Mouse (Mus musculus) stomach, postnatal 0 days (tissue): Measurements from ENCODE around the gene Mob1a. TPM values are rescaled to one million over a fixed set of nuclear protein-coding genes. Genes with fewer than 3 reads are reported as not detected.

ENCODE experiments used
- ATAC-seq: fragments of 200-750 bp; cut with Nextera tagmentation; 2 replicates; pipeline ENCODE4 v1.8.0; 2017; ENCODE audit not compliant: low FRiP score, low TSS enrichment
- DNase-seq: peaks from one replicate; pipeline ENCODE4 v3.0.0-alpha.2; 2016; ENCODE audit warnings: low spot score
- H3K27ac ChIP-seq: fragments of 300-500 bp; sonication (generic); replicated peaks from 2 replicates; pipeline ENCODE4 v1.5.1; 2014; ENCODE audit warnings: mild to moderate bottlenecking, control low read depth
- H3K27me3 ChIP-seq: fragments of 300-500 bp; sonication (generic); 2 replicates; pipeline ENCODE4 v1.6.1; 2014; ENCODE audit warnings: low read length; ENCODE audit not compliant: control insufficient read depth, insufficient read depth
- H3K36me3 ChIP-seq: fragments of 300-500 bp; sonication (generic); 2 replicates; pipeline ENCODE4 v1.6.1; 2014; ENCODE audit warnings: low read length, mixed read lengths; ENCODE audit not compliant: control insufficient read depth, insufficient read depth
- H3K4me1 ChIP-seq: fragments of 300-500 bp; sonication (generic); replicated peaks from 2 replicates; pipeline ENCODE4 v1.6.1; 2014; ENCODE audit warnings: antibody characterized with exemption; ENCODE audit not compliant: control insufficient read depth, insufficient read depth
- H3K4me2 ChIP-seq: fragments of 300-500 bp; sonication (generic); replicated peaks from 2 replicates; pipeline ENCODE4 v1.6.1; 2014; ENCODE audit warnings: low read depth, mild to moderate bottlenecking, control low read depth, moderate library complexity
- H3K4me3 ChIP-seq: fragments of 300-500 bp; sonication (generic); 2 replicates; pipeline ENCODE4 v1.5.1; 2014; ENCODE audit warnings: low read depth, low read length, control low read depth
- H3K9ac ChIP-seq: fragments of 300-500 bp; sonication (generic); 2 replicates; pipeline ENCODE4 v1.6.1; 2014; ENCODE audit warnings: mild to moderate bottlenecking, low read length, control low read depth, mixed read lengths
- H3K9me3 ChIP-seq: fragments of 300-500 bp; sonication (generic); 2 replicates; pipeline ENCODE4 v1.6.1; 2016; ENCODE audit warnings: low read length; ENCODE audit not compliant: control insufficient read depth
- CTCF ChIP-seq: IDR thresholded peaks from 2 replicates; pipeline ENCODE4 v1.5.1; 2016; ENCODE audit warnings: antibody characterized with exemption, low read depth, mild to moderate bottlenecking, moderate library complexity
- EP300 ChIP-seq: optimal IDR thresholded peaks from 2 replicates; pipeline ENCODE3; 2016; ENCODE audit warnings: antibody characterized with exemption
- WGBS: fragments of 180-500 bp; shearing (Covaris S2); extraction: QIAGEN DNeasy Blood & Tissue Kit; methylation state at CpG from one replicate; pipeline ENCODE4 v1.1.7; 2014; 5-methylcytosine and 5-hydroxymethylcytosine counted together
- polyA plus RNA-seq: library from polyadenylated mRNA; unstranded; fragments of >200 nt; fragmentation: Nextera tagmentation; extraction: Ambion mirVana; gene quantifications from 2 replicates; pipeline ENCODE4 v1.2.1, GENCODE M21; 2015

The Mob1a gene
- polyA plus RNA-seq, 1 experiment from 2014 or later = 31.0 TPM

- no peaks in the 10 kb centered on the region for H3K27me3 ChIP-seq
- no peak overlapping the region for H3K27ac ChIP-seq
- no peaks in the 10 kb centered on the region for H3K9me3 ChIP-seq
- ATAC-seq = no peak
- H3K9ac ChIP-seq = no peak overlapping the region
- H3K4me2 ChIP-seq = no peak overlapping the region
- DNase-seq = no peak
- H3K4me1 ChIP-seq = no peaks in the 10 kb centered on the region
- no peaks in the 10 kb centered on the region; the same call in 1 of the 2 replicates for H3K36me3 ChIP-seq
- no peak overlapping the region for H3K4me3 ChIP-seq
- TF ChIP-seq CTCF (no peak), EP300 (no peak)
Measured at GRCm38 (mm10) chr6:83315293-83315692, 10.5 kb upstream of the Mob1a start.

GRCm38 (mm10) chr6:83316022-83316421, 9.8 kb upstream of the Mob1a start:
- peak; percentile 55 for DNase-seq
- Histone ChIP-seq H3K27ac (no peak overlapping the region), H3K9ac (0 out of 2 replicates have a peak overlapping the region, but pooled peaks have one; percentile 27), H3K36me3 (no peaks in the 10 kb centered on the region; the same call in 1 of the 2 replicates), H3K9me3 (no peaks in the 10 kb centered on the region), H3K4me1 (no peaks in the 10 kb centered on the region), H3K4me3 (peak overlapping the region; percentile 86; the same call in 1 of the 2 replicates), H3K27me3 (no peaks in the 10 kb centered on the region), H3K4me2 (peak overlapping the region; percentile 93)
- no peak for TF ChIP-seq EP300
- no peak for TF ChIP-seq CTCF
- no peak for ATAC-seq
- WGBS = 5% methylated on average over 10 of the region's 10 CpGs

GRCm38 (mm10) chr6:83317108-83317741, 8.6 kb upstream of the Mob1a start:
- H3K4me2 ChIP-seq = peak overlapping the region; percentile 93
- H3K9ac ChIP-seq = peak overlapping the region; percentile 73
- peak overlapping the region; percentile 53; the same call in 1 of the 2 replicates for H3K27ac ChIP-seq
- DNase-seq = peak; percentile 91
- H3K4me3 ChIP-seq = peak overlapping the region; percentile 86
- H3K4me1 ChIP-seq = no peaks in the 10 kb centered on the region
- peak; percentile 94 for ATAC-seq
- no peaks in the 10 kb centered on the region for H3K36me3 ChIP-seq
- no peaks in the 10 kb centered on the region for H3K27me3 ChIP-seq
- no peak for TF ChIP-seq EP300
- TF ChIP-seq CTCF = peak; percentile 73
- WGBS = under 1% methylated on average over 52 of the region's 52 CpGs
- H3K9me3 ChIP-seq = no peaks in the 10 kb centered on the region

- no peaks in the 10 kb centered on the region; the same call in 1 of the 2 replicates for H3K4me1 ChIP-seq
- H3K4me3 ChIP-seq = no peak overlapping the region
- no peak overlapping the region for H3K9ac ChIP-seq
- no peak overlapping the region for H3K27ac ChIP-seq
- 86% methylated on average over 1 of the region's 1 CpGs for WGBS
- no peaks in the 10 kb centered on the region for H3K9me3 ChIP-seq
- no peaks in the 10 kb centered on the region for H3K36me3 ChIP-seq
- TF ChIP-seq EP300 (no peak), CTCF (no peak)
- DNase-seq (no peak), ATAC-seq (no peak)
- no peaks in the 10 kb centered on the region for H3K27me3 ChIP-seq
- no peak overlapping the region for H3K4me2 ChIP-seq
Measured at GRCm38 (mm10) chr6:83321927-83322326, 3.9 kb upstream of the Mob1a start.

GRCm38 (mm10) chr6:83322794-83323193, 3.0 kb upstream of the Mob1a start:
- H3K9ac ChIP-seq = no peak overlapping the region
- H3K36me3 ChIP-seq = no peaks in the 10 kb centered on the region
- no peaks in the 10 kb centered on the region; the same call in 1 of the 2 replicates for H3K4me1 ChIP-seq
- no peak for DNase-seq
- no peak overlapping the region for H3K27ac ChIP-seq
- TF ChIP-seq CTCF (no peak), EP300 (no peak)
- no peak overlapping the region for H3K4me2 ChIP-seq
- no peak overlapping the region for H3K4me3 ChIP-seq
- H3K27me3 ChIP-seq = no peaks in the 10 kb centered on the region
- WGBS = 59% methylated on average over 2 of the region's 2 CpGs
- H3K9me3 ChIP-seq = no peaks in the 10 kb centered on the region
- ATAC-seq = no peak

- H3K9ac ChIP-seq = no peak overlapping the region
- no peak overlapping the region for H3K4me3 ChIP-seq
- H3K4me1 ChIP-seq = no peaks in the 10 kb centered on the region; the same call in 1 of the 2 replicates
- no peak for TF ChIP-seq EP300
- no peak for TF ChIP-seq CTCF
- H3K36me3 ChIP-seq = no peaks in the 10 kb centered on the region
- WGBS = 57% methylated on average over 8 of the region's 8 CpGs
- ATAC-seq (no peak), DNase-seq (no peak)
- H3K4me2 ChIP-seq = no peak overlapping the region
- H3K27ac ChIP-seq = peak overlapping the region; percentile 41; the same call in 1 of the 2 replicates
- no peaks in the 10 kb centered on the region for H3K27me3 ChIP-seq
- H3K9me3 ChIP-seq = no peaks in the 10 kb centered on the region
Measured at GRCm38 (mm10) chr6:83323652-83324419, 2.0 kb upstream of the Mob1a start.
